Mouse (Mus musculus) layer of hippocampus, postnatal 36 days (tissue): ENCODE results near the gene AC140267.1. TPM values are rescaled to one million over a fixed set of nuclear protein-coding genes. Genes with fewer than 3 reads are reported as not detected.

Experiments
- DNase-seq, 2 experiments: peaks; one replicate each; pipeline ENCODE4 v3.0.0; 2022
- total RNA-seq, 2 experiments: library from RNA; stranded (reverse); gene quantifications; 2 replicates each; pipeline ENCODE4 v1.2.3; 2021

Gene AC140267.1
- total RNA-seq, 2 experiments from 2014 or later: 12.5 to 21.9 TPM

DNA sequence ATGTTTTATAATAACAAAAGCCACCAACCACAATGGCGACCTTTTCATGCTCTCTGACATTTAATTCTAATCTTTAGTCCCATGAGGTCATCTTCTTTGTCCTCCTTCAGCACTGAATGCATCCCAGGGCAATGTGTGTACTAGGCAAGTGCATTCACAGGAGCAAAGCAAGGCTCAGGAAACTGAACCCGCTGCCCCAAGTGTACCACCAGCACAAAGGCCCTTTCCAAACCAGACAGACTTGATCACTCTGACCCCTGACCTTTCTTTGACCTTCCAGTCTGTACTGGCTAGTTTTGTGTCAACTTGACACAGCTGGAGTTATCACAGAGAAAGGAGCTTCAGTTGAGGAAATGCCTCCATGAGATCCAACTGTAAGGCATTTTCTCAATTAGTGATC lies 3.3 kb upstream of the AC140267.1 start:
- DNase-seq: no peak

DNA sequence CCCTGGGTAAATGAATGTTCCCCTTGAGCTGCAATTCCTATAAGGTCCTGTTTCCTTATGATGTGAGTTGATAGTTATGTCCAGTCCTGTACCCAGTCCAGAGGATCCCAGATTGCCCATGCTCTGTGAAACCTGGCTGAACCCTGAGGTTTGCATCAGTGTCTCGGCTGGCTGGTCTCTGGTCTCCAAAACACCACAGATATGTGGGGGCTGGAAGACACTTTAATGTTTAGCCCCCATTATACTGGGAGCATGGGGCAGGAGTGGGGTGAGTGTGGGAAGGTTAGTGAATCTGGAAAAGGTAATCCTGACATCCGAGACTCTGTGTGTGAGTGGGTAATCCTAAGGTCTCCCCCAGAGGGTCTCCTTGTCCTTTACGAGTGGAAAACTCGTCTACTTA lies 2.6 kb upstream of the AC140267.1 start:
- no peak for DNase-seq

DNA sequence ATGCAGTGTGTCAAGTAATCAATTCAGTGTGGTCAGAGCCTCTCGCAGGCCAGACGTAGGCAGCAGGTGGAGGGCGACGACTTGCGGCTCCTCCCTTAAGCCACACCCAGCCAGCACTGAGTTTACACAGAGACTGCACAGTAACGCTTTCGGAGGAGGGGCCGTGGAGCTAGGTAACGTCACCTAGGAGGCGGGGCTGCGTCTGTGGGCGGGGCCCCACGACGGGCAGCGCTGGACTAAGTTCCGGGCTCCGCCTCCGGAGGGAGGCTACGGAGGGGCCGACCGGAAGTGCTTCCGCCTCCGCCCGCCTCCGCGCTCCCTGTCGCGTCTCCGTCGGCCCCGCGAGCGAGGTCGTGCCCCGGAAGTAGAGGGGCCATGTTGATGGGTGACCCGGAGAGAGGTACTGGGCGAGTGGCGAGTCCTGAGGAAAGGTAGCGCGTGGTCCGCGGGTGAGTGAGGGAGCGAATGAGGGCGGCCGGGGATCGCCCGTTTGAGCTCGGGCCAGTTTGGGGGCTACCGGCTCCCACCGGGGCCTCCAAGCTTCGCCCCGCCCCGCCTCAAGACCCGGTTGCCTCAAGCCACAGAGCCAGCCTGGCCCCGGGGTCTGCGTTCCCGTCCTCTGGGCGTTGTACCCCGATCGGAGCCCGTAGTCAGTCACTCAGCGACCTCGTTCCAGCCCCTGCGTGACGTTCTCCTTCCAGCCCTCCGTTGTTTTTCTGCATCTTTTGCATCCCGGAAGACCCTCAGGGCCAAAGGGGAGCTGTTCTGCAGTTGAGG lies 1.7 kb upstream of the AC140267.1 start, which contains the start of gene Mief1:
TSS of gene Mief1 (plus strand) at position 286 of the 777 bp plus-strand sequence.
- peak; percentile 97 to 98 for DNase-seq

DNA sequence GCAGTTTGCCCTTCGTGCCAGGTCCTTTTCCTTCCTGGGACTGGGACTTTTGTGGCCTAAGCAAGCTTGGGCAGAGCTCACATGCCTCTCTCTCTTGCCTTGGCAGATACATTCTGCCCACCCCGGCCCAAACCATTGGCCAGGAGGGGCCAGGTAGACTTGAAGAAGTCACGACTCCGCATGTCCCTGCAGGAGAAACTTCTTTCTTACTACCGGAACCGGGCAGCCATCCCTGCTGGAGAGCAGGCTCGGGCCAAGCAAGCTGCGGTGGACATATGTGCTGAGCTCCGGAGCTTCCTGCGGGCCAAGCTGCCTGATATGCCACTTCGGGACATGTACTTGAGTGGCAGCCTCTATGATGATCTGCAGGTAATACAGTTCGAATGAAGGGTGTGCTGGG lies 12.5 kb downstream of the AC140267.1 start:
- DNase-seq: no peak

DNA sequence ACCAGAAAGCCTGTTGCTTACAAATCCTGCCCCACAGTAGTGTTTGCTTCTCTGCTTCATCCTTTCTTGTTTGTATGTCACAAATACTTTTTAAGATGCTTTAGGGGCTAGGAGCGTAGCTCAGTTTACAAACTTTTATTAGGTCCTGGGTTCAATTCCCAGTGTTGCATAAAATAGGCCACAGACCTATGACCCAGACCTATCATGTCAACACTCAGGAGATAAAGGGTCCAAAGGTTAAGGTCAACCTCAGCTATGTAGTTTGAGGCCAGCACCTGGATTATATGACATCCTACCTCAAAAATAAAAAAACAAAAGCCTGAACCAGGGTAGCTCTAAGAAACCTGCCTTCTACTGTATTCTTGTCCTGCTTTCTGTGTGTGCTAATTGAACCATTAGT lies 13.0 kb downstream of the AC140267.1 start:
- no peak for DNase-seq

DNA sequence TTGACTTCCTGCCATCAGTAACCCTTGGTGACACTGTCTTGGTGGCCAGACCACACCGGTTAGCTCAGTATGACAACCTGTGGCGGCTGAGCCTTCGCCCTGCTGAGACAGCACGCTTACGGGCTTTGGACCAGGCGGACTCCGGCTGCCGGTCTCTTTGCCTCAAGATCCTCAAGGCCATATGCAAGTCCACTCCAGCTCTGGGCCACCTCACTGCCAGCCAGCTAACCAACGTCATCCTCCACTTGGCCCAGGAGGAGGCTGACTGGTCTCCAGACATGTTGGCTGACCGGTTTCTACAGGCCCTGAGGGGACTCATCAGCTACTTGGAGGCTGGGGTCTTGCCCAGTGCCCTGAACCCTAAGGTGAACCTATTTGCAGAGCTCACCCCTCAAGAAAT lies 14.0 kb downstream of the AC140267.1 start:
- no peak for DNase-seq

- DNase-seq: no peak
Measured at GRCm38 (mm10) chr15:80250586-80250985, 15.0 kb downstream of the AC140267.1 start.

DNA sequence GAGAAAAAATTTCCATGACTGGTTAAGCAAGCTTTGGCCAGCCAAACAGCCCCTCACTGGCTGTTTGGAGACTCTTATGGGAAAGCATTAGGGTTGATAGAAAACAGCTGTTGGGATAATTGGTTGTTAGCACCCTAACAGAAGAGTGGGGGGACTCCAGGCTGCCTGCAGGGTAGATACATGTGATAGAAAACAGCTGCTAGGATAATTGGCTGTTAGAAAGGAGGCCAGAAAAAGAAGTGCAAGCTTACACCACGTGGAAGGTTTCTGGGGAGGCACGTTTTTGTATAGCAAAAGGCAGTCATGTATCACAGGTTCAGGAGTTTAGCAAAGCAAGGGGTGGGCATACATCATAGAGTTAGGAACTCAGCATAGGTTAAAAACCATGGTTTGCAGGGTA lies 17.9 kb downstream of the AC140267.1 start:
- no peak for DNase-seq

GRCm38 (mm10) chr15:80254207-80254606 lies 18.6 kb downstream of the AC140267.1 start:
- DNase-seq: no peak

DNA sequence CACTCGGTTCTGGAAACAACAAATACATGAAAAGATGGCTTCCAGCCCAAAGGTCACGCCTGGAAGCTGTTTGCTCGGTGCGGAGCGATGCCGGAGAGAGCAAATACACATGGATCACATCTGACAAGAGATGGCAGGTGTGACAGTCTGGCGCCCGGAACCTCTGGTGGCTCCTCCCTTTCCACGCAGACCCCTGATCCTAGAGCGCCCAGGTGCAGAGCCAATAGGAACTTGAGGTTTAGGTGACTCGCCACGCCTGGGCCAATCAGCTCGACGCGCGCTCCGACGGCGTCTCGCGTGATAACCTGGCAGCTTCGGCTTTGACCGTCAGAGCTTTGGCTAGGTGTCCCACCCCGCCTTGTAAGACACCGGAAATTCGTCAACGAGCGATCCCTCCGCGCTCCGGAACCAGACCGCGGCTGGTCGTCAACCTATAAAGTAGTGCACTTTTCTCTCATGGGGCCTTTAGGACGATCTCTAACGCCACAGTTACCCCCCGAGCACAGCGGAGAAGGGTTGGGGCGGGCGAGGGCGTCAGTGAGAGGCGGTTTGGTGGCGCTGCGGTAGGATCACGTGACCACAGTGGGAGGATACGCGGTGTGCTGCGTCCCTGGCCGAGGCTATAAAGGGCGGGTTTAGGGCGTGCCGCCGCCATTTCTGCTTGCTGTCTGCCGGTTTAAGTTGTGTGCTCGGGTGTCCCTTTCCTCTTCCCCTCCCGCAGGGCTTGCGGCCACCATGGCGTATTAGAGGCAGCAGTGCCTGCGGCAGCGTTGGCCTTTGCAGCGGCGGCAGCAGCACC lies 19.4 kb downstream of the AC140267.1 start, which contains the start of gene Atf4:
TSS of gene Atf4 (plus strand) at position 338 of the 799 bp plus-strand sequence.
- DNase-seq: peak; percentile 98 to 99

DNA sequence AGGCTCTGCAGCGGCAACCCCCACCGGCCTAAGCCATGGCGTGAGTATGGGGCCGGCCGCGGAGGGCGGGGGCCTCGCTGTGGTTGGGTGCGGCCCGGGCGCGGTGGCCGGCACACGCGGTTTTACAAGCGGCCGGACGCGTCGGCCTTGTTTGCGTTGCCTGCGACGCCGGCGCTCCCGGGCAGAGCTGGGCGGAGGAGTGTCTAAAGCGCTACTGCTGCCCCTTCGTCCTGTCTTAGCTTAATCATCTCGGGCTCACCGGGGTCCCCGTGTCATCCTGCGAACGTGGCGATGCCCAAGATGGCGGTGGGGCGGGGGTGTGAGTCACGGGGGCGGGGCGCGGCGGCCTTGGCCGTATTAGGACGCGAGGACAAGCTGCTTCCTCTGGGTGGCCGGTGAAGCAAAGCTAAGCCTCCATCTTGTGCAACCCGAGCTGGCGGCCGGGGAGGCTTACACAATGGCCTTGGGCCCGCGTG lies 20.0 kb downstream of the AC140267.1 start:
- peak; percentile 52 to 54 for DNase-seq

- DNase-seq: no peak
Measured at GRCm38 (mm10) chr15:80256242-80256641, 20.6 kb downstream of the AC140267.1 start.

DNA sequence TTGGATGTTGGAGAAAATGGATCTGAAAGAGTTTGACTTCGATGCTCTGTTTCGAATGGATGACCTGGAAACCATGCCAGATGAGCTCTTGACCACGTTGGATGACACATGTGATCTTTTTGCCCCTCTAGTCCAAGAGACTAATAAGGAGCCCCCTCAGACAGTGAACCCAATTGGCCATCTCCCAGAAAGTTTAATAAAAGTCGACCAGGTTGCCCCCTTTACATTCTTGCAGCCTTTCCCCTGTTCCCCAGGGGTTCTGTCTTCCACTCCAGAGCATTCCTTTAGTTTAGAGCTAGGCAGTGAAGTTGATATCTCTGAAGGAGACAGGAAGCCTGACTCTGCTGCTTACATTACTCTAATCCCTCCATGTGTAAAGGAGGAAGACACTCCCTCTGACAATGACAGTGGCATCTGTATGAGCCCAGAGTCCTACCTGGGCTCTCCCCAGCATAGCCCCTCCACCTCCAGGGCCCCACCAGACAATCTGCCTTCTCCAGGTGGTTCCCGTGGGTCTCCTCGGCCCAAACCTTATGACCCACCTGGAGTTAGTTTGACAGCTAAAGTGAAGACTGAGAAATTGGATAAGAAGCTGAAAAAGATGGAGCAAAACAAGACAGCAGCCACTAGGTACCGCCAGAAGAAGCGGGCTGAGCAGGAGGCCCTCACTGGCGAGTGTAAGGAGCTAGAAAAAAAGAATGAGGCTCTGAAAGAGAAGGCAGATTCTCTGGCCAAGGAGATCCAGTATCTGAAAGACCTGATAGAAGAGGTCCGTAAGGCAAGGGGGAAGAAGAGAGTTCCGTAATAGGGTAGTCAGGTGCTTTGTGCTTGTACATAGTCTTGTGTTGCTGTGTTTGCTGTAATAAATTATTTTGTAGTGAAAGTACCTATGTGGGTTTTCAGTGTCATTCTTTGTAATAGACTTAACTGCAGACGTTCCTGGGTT lies 21.3 kb downstream of the AC140267.1 start:
- no peak for DNase-seq

GRCm38 (mm10) chr15:80257602-80258239 lies 22.1 kb downstream of the AC140267.1 start:
- no peak for DNase-seq

GRCm38 (mm10) chr15:80258240-80259170 lies 22.9 kb downstream of the AC140267.1 start:
- no peak for DNase-seq

DNA sequence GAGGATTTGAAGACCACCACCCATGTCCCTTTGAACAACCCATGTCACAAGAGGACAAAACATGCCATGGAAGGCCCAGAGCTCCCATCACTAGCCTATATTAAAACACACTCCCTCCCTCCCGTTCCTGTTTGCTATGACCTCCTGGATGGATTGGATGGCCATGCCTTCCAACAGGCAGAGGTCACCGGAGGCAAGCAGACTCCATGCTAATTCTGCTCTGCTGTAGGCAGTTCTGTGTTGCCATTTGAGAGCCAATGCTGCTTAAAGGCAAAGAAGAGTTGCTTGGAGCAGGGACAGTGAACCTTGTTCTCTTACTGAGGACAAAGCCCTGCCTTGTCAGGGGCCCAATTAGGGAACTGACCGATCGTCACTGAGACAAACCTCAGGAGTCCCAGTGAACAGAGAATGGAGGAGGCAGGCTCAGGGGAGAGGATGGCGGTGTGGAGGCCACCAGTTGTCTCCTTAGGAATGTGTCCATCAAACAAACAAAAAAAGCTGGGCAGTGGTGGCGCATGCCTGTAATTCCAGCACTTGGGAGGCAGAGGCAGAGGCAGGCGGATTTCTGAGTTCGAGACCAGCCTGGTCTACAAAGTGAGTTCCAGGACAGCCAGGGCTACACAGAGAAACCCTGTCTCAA lies 23.9 kb downstream of the AC140267.1 start:
- no peak for DNase-seq

DNA sequence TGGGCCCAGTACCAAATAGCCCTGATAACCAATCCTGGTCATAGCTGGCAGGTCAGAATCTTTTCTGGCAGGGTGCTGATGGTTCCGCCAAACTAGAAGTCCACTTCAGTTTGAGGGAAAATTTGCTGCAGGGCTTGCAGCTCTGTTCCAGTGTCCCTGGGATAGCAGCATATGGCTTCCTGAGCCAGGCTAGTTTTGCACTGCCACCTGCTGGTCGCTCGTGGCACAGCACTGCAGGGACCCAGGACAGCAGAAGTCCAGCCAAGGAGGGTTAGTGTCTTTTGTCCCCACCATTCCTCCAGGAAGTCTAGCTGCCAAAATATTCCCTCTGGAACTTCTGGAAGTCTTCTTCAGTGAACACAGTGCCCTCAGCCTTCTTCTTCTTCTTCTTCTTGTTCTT lies 25.0 kb downstream of the AC140267.1 start:
- peak; percentile 81 for DNase-seq

DNA sequence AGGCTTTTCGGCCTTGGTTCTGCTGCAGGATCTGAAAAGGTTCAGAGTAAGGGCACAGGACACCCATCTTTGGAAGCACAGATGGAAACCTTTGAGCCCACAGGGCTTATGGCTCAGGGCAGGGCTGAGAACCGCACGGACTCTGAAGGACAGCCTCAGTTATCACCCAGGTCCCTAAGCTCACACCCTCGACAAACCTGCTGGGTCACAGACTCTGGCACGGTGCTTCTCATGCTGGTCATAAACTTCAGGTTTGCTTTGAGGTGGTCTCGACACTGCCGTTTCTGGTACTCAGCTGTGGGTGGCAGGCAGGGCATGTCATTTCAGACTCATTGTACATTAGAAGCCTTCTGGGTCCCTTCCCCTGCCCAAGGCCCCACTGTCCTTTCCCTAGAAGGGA lies 25.5 kb downstream of the AC140267.1 start:
- no peak for DNase-seq

DNA sequence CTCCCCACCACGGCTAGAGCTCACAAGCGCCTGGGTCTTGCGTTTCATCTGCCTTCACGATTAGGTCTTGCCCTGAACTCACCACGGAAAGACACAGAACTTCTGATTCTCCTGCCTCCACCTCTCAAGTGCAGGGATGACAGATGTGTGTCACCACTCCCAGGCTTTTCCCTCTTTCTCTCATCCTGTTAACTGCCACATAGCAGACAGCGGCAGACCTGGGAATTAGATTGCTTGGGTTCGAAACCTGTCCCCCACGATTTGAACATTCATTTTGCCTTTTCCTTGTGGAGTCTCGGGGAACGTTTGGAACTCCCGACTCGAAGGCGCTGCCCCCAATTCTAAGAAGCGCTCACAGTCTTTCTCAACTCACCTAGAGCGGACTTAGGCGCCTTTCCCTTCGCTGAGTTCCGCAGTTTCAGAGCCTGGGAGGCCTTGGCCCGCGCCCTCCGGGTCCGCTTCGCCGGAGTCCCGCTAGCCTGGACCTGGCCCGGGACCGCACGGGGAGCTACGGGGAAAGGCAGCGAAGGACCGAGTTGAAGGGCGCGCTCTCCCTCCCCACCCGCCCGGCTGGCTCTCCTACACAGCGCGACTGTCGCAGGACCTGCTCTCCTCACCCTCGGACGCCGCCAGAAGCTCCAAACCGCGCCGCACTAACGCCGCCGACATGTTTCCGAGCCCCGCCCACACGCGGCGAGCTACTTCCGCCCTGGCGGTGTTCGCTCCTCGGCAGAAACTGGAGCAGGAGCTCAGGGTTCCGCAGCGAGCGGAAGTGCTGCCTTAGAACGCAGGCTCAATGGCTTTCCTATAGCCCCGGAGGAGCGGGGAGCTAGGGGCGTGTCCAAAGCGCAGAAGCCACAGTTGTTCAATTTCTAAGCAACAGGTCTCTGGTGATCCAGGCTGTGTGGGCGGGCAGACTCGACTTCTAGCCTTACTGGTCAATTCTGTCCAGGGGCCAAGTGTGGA lies 28.3 kb downstream of the AC140267.1 start, which contains the start of gene Rps19bp1:
TSS of gene Rps19bp1 (minus strand) at position 706 of the 966 bp plus-strand sequence.
- peak; percentile 86 to 88 for DNase-seq
